Mouse (Mus musculus) left cerebral cortex, postnatal 14 days (tissue): ENCODE data around the gene Greb1. TPM values are rescaled to one million over a fixed set of nuclear protein-coding genes. Genes with fewer than 3 reads are reported as not detected.
A peak's percentile ranks its signal among the peaks of the same experiment; 100 is the strongest.

Experiments used
- DNase-seq, 2 experiments: peaks; one replicate each; pipeline ENCODE4 v3.0.0; 2021 to 2022; ENCODE audit warnings: low spot score in 2 of 2, mixed read lengths in 1 of 2
- intact Hi-C: fragments of 180-260 bp; cut with DNase I; formaldehyde crosslinking; loops from one replicate; pipeline ENCODE4 v1.15.1; 2025
- long read RNA-seq, 2 experiments: library from polyadenylated mRNA; stranded (forward); transcript quantifications; one replicate each; pipeline ENCODE4 v2.0.0; 2021
- total RNA-seq, 2 experiments: library from RNA; stranded (reverse); gene quantifications; 2 replicates each; pipeline ENCODE4 v1.2.3; 2021

Greb1 gene
- under 1 TPM; 0.57 to 0.75 TPM for total RNA-seq
- long read RNA-seq, experiment 1, partial matches to known transcripts = 0 of 2 reads
- long read RNA-seq, experiment 1, other reads (novel, unspliced or antisense) = 2 of 2 reads
- long read RNA-seq, experiment 2, partial matches to known transcripts = 1 of 3 reads
- long read RNA-seq, experiment 2, other reads (novel, unspliced or antisense) = 2 of 3 reads

DNA sequence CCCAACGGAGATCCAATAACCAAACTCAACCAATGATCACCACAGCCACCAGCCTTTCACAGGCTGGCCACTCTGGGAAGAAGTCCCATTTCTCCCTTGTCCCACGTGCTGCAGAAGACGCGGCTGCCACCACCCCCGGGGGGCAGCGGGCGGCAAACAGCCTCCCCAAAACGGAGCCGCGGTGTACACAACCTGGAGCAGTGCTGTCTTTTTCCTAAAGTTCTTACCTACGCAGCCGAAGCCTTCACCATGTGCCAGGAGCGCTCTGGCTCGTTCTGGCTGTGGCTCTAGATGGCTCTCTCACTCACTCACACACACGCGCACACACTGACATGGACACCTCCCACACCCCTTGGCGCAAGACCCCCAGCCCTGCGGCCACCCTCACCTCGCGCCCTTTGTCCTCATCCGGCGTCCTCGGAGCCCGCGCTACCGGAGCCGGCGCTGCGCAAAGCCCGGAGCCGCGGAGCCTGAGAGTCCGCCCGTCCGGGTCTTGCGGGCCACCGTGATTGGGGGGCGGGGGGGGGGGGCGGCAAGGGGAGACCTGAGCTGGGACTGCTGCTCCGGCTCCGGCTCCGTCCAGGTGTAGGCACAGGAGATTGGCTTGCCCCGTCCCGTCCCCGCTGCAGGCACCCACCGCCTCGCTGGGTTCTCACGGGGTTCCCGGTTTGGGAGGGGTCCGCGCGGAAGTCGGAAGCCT lies at the start of gene Greb1:
Gene Greb1, minus strand, starts transcription at position 628 of the 700 bp plus-strand sequence.
- DNase-seq = no peak
- intact Hi-C loops = no loop called here

DNA sequence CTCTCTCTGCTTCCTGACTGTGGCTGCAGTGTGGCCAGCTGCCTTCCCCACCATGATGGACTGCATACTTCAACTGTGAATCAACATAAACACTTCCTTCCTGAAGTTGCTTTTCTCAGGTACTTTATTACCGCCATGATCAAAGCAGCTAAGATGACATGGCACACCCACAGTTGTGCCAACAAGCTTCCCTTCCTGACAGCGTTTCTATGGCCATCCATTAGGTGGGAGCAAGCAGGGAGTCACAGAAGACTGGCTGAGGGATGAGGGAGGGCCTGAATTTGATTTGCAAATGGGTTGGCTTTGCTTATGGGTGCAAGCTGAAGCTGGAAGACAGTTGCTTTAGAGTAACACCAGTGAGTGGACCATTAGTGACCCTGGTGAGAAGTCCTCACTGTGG lies 49.1 kb upstream of the Greb1 start:
- no peak for DNase-seq
- intact Hi-C loops = no loop called here

DNA sequence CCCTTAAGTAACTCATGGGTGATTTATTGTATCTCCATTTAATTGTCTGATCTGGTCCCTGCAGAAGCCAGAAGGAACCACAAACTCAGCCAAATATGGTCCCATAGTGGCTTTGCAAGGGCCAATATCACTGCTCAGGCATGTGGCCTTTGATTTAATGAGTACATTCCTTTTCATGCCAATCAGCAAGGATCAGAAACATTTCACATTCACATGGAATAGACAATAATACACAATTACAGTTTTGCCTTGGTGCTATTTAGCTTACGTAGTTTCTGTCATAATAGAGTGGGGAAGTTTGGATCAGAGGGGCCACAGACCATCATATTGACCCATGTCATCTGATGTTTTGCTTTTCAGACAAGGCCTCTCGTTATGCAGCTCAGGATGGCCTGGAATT lies 47.8 kb upstream of the Greb1 start:
- intact Hi-C loops = no loop called here

DNA sequence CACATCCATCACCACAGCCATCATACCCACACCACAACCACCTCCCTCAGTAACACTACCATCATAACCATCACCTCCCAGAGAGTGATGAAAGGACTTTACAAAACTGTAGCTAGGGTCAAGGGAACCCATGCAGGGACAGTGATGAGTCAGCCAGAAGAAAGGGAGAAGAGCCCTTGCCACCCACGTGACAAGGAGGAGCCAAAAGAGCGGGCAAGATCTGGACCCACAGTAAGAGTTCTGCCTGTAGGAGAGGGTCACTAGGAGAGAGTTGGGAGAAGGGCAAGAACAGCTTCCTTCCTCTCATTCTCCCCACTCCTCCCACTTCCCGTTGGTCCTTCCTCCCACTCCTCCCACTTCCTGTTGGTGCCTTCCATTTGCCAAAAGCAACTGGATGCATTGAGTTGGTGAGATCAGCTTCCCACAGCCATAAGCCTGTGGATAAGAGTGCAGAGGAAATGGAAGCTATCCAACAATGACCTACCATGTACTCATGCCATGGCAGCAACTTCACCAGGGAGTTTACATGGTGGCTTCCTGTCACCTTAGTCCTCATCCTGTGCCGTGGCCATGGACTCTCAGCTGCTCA lies 46.6 kb upstream of the Greb1 start:
- intact Hi-C loops = no loop called here
- DNase-seq = no peak

More for the DNA sequence above, 47.8 kb upstream of the Greb1 start:
- no peak for DNase-seq

DNA sequence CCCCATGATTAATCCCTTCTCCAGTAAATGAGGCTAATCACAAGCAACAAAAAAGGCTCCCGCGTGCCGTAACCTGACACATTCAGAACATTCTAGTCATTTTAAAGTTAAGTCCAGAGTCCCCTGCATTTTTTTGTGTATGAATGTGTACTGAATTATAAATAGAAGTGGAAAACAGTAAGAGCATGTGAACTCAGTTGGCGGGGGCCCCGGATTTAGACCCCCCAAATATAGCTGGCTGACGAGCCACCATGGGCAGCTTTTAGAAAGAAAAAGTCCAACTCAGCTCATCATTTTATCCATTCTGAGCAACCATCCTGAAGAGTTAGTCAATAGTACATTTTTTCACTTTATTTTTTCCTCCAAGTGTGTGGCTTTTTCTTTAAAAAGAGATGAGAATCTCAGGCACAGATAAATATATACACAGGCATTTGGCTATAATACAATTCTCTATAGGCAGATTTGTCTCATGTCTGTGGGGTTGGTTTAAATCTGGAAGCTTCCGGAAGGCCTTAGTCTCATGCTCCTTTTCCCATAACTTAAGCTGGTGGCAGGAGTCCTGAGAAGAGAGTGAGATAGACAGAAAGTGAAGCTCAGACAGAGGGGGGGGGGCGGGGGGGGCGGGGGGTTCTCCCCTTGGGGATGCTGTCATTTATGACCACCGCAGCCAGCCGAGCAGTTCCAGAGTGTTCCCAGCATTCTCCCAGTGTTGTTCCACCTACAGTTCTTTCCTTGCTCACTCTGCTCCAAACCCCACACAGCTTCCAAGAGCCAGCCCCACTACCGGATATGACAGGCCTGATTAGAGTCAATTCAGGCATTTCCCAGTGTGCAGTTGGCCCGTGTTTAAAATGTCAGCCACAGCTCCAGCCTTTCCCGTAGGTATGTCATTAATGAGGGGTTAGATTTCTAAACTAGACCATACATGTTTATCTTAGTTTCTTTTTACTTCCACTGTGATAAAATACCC lies 44.2 kb upstream of the Greb1 start:
- peak; percentile 44 to 45 for DNase-seq
- intact Hi-C loops = no loop called here

DNA sequence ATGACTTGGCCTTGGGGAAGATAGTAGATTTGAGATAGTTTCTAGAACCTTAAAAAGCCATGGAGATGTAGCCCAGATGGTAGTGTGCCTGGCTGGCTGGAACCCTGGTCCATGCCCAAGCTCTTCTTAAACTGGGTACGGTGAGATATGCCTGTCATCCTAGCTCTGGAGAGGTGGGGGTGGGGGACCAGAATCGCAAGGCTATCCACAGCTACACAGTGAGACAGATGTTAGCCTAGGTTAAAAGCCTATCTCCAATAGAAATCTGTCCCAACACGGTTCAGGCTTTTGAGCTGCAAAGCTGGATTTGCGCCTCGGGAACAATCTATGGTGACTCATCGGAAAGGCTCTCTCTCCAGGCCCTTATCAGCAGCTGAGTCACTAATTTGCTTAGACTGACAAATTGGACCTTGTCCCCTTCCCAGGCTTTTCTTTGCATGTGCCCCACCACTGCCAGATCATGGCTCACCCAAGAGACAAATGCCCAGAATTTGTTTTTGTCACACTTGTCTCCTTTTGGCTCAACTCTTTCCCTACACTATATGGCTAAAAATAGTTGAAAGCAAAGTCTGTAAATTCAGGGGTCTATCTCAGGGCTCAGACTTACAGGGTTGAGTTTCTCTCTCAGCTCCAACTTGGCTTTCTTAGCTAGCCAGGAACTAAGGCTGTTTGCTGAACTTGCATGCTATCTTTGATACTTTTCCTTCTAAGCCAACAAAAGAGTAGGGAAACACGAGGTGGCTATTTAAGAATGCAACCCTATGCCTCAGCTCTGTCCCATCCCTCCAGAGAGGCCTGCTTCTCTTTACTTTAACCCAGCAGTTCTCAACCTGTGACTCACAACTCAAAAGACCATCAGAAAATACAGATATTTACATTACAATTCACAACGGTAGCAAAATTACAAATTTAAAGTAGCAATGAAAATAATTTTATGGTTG lies 40.4 kb upstream of the Greb1 start:
- DNase-seq = no peak
- intact Hi-C loops = no loop called here

DNA sequence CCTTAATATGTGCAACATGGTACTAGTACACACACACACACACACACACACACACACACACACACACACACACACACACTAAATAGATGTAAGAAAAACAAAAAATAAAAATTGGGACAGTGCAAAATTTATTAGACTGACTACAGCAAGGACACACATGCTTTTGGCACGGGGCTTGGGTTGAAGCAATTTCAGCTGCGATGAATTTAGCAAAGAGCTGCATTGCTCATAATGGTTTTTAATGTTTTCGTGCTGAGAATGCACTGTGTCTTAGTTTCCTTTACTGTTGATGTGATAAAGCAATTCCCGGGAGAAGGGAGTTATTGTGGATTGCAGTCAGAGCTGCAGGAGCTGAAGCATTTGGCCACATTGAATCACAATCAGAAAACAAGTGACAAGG lies 37.1 kb upstream of the Greb1 start:
- DNase-seq = no peak
- intact Hi-C loops = loop anchor here (5.0 to 10.0 kb wide), 2 partner anchors 60 to 707 kb away; partner anchors contain the start of gene Odc1

DNA sequence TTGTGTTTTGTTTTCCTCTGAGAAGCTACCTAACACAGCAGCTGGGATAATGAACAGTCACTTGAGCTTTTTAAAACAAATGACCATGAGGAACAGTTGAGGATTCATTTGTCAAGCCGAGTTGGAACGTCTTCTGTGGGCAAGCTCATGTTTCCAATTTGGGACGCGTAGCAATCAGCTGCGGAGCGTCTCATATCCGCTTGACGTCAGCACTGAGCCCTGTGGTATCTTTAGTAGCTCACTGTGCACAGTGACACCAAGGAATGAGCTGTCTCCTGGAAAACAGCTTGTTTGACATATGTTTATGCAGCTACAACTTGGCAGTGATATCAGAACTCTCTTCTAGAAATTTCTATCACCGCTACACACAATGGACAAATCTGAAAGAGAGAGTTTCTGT lies 35.5 kb upstream of the Greb1 start:
- intact Hi-C loops = loop anchor here (5.0 to 10.0 kb wide), 2 partner anchors 61 to 709 kb away; partner anchors contain the start of gene Odc1
- DNase-seq = peak; percentile 81 to 88

DNA sequence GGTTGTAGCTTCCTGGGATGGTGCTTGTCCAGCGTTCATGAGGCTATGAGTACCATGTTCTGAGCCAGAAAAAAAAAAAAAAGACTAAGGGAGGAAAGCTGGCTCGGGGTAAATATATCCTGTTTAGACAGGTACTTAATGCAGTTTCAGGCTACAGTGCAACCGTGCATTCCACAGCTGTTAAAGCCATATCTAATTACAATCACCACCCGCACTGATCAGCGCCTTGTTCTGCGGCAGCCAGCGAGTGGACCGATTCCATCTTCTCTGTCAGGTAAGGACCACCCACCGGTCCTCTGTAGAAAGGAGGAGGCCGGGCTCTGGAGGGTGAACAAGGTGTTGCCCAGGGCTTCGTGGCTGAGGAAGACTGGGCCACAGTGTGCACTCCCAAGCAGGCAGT lies 34.0 kb upstream of the Greb1 start:
- no peak for DNase-seq
- intact Hi-C loops = loop anchor here (5.0 to 10.0 kb wide), 2 partner anchors 63 to 710 kb away; partner anchors contain the start of gene Odc1

DNA sequence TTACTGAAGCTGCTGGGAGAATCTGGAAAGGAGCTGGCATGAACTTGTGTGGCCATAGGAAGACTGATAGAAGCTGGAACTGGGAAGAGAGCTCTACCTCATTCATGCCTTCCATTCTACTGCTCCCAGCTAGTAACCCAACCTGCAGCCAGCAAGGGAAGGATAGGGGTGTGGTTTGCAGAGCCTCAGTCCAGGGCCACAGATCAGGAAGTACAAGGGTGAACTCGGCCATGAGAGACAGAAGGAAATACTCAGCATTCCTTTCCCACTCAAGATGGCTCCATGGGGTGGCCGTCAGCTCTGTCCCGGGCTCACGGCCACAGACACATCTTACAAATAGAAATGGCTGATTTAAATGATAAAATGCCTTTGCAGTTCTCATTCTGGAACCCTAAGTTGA lies 30.4 kb upstream of the Greb1 start:
- DNase-seq = no peak
- intact Hi-C loops = loop anchor here (10.0 kb wide), 1 partner anchor 714 kb away; the partner anchor contains the start of gene Odc1

DNA sequence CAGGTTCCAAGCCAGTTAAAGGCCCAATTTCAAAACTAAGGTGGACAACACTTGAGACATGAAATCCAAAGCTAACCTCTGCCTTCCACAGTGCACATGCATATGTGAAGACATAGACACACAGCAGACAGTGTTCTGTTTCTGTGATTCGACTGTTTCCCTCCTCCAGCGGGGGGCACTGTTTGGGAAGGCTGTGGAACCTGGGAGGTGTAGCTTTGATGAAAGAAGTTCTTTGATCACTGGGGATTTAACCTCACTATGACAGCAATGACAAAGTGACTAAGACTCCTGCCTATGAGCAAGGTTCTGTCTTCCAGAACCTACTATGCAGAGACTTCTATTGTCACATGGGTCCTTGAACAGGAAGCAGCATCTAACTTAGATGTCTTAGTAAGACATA lies 29.1 kb upstream of the Greb1 start:
- intact Hi-C loops = loop anchor here (5.0 to 10.0 kb wide), 2 partner anchors 118 to 715 kb away; partner anchors contain the start of gene Odc1
- DNase-seq = no peak

DNA sequence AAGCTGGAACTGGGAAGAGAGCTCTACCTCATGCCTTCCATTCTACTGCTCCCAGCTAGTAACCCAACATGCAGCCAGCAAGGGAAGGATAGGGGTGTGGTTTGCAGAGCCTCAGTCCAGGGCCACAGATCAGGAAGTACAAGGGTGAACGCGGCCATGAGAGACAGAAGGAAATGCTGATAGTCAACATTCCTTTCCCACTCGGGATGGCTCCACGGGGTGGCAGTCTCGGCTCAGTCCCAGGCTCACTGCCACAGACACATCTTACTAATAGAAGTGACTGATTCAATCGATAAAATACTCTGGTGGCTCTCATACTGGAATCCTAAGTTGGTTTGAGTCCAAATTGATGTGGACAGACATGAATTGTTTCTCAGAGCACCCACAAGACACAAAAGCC lies 27.8 kb upstream of the Greb1 start:
- intact Hi-C loops = loop anchor here (5.0 kb wide), 1 partner anchor 119 kb away; no protein-coding TSS in a partner anchor
- peak in 1 of 2 experiments; percentile 47 for DNase-seq

DNA sequence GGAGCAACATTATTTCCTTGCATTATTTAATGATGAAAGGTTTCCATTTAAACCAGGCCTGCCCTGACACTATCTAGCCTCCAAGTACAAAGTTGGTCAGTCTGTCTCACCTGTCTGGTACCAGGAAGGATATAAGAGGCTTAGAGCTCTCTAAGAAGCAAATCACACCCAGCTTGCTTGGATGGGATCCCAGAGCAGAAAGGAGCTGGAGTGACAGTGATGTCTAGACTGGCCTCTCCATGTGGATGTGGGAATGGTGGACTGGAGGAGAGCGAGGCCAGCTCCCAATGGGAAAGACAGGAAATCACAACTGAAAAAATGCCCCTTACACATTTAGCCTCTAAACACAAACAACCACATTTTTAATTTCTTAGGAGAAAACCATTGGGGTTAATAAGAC lies 23.0 kb upstream of the Greb1 start:
- no peak for DNase-seq
- intact Hi-C loops = no loop called here

DNA sequence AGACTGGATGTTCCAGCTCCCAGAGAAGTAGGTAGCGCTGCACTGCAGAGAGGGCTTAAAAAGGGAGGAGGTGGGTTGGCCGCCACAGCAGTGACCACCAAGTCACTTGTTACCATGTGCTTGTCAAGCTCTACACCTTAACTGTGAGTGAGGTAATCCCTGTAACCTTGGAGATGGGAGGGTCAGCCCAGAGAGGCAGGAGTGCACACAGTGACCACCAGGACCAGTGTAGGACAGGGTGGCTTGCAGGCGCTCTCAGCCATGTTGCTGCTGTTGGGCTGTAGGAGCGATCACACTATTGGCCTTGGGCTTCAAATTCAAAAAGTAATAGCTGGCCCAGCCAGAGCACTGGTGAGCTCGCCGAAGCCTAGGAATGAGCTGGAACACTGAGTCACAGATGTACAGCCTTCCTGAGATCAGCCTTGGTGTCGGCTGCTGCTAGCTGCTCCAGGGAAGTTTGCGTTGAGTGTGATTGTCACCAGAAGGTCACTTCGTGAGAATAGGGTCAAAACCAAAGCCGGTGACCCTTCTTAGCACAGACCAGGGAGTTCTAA lies 21.6 kb upstream of the Greb1 start:
- no peak for DNase-seq
- intact Hi-C loops = no loop called here

DNA sequence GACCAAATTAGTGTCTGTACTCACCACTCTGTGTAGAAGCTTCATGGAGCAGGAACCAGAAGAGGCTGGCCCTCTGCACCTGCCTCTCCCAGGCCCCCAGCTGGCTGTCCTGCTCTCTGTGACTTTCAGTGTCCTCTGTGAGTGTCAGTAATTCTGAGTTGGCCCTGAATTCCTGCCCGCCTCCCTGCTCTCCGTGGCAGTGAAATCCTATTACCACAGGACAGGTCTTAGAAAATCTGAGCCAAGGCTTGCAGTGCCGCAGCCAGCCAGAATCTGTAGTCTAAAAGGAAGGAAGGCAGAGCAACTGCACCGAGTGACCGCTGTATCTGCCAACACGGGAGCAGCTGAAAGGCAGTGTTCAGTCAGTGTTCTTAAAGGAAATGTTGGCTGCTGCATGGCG lies 20.1 kb upstream of the Greb1 start:
- intact Hi-C loops = no loop called here

DNA sequence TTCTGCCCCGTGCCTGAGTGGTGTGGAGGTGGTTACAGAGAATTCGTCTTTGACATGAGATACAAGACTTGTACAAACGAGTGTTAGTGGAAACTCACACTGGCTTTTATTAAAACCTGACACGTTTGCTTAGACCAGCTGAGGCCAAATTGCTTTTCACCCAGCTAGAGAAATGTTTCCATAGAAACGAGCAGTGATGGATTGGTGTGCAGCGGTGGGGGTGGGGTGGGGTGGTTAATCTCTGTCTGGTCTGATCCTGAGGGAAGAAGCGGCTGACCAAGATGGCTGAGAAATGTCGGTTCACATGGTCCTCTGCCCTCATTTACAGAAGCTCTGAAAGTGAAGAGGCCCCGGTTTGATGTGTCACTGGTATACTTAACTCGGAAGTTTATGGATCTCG lies 17.8 kb upstream of the Greb1 start:
- DNase-seq = no peak
- intact Hi-C loops = loop anchor here (5.0 kb wide), 1 partner anchor 74 kb away; the partner anchor contains the start of gene Rock2

More for the DNA sequence above, 20.1 kb upstream of the Greb1 start:
- no peak for DNase-seq

DNA sequence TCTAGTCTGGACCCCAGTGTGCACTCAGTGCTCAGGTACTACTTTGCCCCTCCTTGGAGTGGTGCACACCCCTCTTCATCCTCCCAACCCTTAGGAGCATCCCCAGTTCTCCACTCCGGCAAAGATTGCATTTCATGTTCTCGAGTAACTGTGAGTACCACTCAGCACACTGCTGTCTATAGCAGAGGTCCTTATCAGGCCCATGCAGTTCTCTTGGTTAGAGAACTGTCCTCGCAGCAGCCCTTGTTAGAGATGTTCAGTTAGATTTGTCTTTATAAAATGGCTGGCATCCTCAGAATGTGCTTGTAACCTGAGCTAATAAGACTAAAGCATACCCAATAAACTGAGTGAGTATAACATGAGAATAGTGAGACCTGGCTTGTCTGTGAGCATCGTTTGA lies 16.5 kb upstream of the Greb1 start:
- intact Hi-C loops = loop anchor here (5.0 kb wide), 1 partner anchor 75 kb away; the partner anchor contains the start of gene Rock2
- no peak for DNase-seq

DNA sequence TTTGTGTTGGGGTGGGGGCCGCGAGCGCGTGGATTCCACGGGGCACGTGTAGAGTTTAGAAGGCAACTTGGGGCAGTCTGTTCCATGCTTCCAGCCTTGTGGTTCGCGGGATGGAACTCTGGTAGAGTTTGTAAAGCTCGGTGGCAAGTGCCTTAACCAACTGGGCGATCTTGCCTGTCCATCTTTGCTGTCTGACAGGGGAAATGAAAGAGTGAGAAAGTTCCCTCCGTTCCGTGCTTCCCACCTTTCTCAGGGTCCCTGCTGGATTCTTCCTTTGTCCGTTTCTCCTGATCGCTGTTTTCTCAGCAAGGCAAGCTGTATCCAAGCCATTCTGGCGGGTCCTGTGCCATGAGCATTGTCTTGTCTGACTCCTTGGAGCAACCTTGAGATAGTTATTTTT lies 10.8 kb upstream of the Greb1 start:
- intact Hi-C loops = loop anchor here (5.0 kb wide), 1 partner anchor 446 kb away; no protein-coding TSS in a partner anchor

More for the DNA sequence above, 10.8 kb upstream of the Greb1 start:
- DNase-seq = no peak
